Mouse (Mus musculus): ENCODE data around the gene Slc31a1. TPM values are rescaled to one million over a fixed set of nuclear protein-coding genes. Genes with fewer than 3 reads are reported as not detected.

The Slc31a1 gene
- polyA plus RNA-seq, 1 experiment from 2014 or later, result 34.6 TPM

DNA sequence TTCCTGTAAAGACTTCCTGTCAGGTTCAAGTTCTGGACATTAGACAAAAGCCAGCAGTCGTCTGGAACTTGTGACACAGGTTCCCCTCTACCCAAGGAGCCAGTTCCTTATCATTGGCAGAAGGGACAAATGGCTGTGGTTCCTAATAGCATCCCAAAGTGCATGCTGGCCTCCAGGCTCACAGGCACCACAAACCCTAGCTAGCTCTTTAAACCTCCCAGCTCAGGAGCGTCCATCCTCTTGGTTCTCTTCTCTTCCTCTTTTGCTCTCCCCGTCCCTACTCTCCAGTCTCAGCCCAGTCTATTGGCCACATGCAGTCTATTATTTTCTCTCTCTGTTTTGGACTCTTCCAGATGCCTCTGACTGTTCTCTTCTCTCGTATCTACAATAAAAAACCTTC is 79.3 kb downstream of the Slc31a1 start:
- Histone ChIP-seq H3K4me2 (no peak overlapping the region), H3K36me3 (replicated peaks) (no peaks in the 10 kb centered on the region), H3K4me1 (no peaks in the 10 kb centered on the region), H3K27me3 (replicated peaks) (no peaks in the 10 kb centered on the region), H3K9me3 (no peaks in the 10 kb centered on the region), H3K27ac (no peak overlapping the region), H3K9ac (no peak overlapping the region), H3K4me3 (no peak overlapping the region)
- WGBS, result 74% methylated on average over 4 of the region's 4 CpGs
- ATAC-seq (replicated peaks), result no peak

DNA sequence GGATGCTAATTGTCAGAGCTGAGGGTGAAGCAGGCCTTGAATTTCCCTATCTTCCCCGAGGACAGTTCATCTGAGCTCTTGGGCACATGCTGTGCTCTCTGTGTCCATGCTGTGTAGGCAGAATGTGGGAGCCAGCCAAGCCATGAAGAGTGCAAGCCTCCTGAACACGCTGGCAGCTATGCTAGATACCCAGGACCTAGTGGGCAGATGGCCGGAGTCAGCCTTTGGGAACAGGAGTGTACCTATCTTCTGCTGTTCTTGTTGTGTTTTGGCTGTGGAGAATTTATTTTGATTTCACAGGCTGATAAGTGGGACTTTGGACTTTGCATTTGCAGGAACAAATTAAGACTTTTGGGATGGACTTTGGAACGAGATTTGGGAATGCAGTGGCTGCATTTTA is 80.0 kb downstream of the Slc31a1 start:
- Histone ChIP-seq H3K4me3 (no peak overlapping the region), H3K4me2 (no peak overlapping the region), H3K27ac (no peak overlapping the region), H3K4me1 (no peaks in the 10 kb centered on the region), H3K9me3 (no peaks in the 10 kb centered on the region), H3K9ac (no peak overlapping the region), H3K36me3 (replicated peaks) (no peaks in the 10 kb centered on the region), H3K27me3 (replicated peaks) (no peaks in the 10 kb centered on the region)
- WGBS, result 76% methylated on average over 4 of the region's 4 CpGs
- no peak for ATAC-seq (replicated peaks)

DNA sequence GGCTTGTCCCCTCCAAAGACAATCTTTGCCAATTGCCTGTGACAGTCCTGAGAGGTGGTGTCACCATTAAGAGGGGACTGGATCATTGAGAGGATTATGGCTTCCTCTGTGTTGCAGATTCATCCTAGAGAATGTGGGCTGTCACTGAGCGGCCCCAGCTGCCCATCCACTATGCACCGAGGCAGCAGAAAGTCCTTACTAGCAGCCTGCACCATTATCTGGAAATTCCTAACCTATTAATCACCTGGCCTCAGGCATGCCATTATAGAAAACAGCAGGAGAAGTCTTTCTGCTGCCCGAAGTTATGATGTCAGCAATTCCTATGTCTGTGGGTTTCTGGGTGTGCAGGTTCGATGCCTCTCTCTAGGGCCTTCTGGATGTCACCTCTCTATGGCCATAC is 80.5 kb downstream of the Slc31a1 start:
- Histone ChIP-seq H3K27ac (no peak overlapping the region), H3K4me2 (no peak overlapping the region), H3K9me3 (no peaks in the 10 kb centered on the region), H3K36me3 (replicated peaks) (no peaks in the 10 kb centered on the region), H3K9ac (no peak overlapping the region), H3K4me3 (no peak overlapping the region), H3K27me3 (replicated peaks) (no peaks in the 10 kb centered on the region), H3K4me1 (no peaks in the 10 kb centered on the region)
- ATAC-seq (replicated peaks), result no peak
- 83% methylated on average over 4 of the region's 4 CpGs for WGBS

Other genes starting within 250 kb of the Slc31a1 start
- gene Mup21, start 209.9 kb upstream of the Slc31a1 start, polyA plus RNA-seq (2015; fragmentation: Nextera tagmentation; extraction: Ambion mirVana), result not detected in 2 replicates
- 31.4 and 31.6 TPM in 2 replicates for gene Zfp37, start 129.7 kb upstream of the Slc31a1 start, polyA plus RNA-seq (2015; fragmentation: Nextera tagmentation; extraction: Ambion mirVana)
- gene Slc31a2, start 98.2 kb upstream of the Slc31a1 start, polyA plus RNA-seq (2015; fragmentation: Nextera tagmentation; extraction: Ambion mirVana), result 19.3 and 19.7 TPM in 2 replicates
- gene Fkbp15, start 179 bp upstream of the Slc31a1 start, polyA plus RNA-seq (2015; fragmentation: Nextera tagmentation; extraction: Ambion mirVana), result 20.9 and 23.0 TPM in 2 replicates
- 75.0 and 76.5 TPM in 2 replicates for gene Cdc26, start 47.9 kb downstream of the Slc31a1 start, polyA plus RNA-seq (2015; fragmentation: Nextera tagmentation; extraction: Ambion mirVana)
- 15.6 and 16.5 TPM in 2 replicates for gene Prpf4, start 48.1 kb downstream of the Slc31a1 start, polyA plus RNA-seq (2015; fragmentation: Nextera tagmentation; extraction: Ambion mirVana)
- gene Rnf183, start 74.5 kb downstream of the Slc31a1 start, polyA plus RNA-seq (2015; fragmentation: Nextera tagmentation; extraction: Ambion mirVana), result 0.20 and 0.21 TPM in 2 replicates
- gene Wdr31, start 110.2 kb downstream of the Slc31a1 start, polyA plus RNA-seq (2015; fragmentation: Nextera tagmentation; extraction: Ambion mirVana), result 15.8 and 16.3 TPM in 2 replicates
- 0.60 and 1.0 TPM in 2 replicates for gene Bspry, start 119.3 kb downstream of the Slc31a1 start, polyA plus RNA-seq (2015; fragmentation: Nextera tagmentation; extraction: Ambion mirVana)
- gene Hdhd3, start 142.7 kb downstream of the Slc31a1 start, polyA plus RNA-seq (2015; fragmentation: Nextera tagmentation; extraction: Ambion mirVana), result 12.7 and 14.5 TPM in 2 replicates
- gene Alad, start 159.2 kb downstream of the Slc31a1 start, polyA plus RNA-seq (2015; fragmentation: Nextera tagmentation; extraction: Ambion mirVana), result 71.2 and 72.1 TPM in 2 replicates
- gene Pole3, start 164.3 kb downstream of the Slc31a1 start, polyA plus RNA-seq (2015; fragmentation: Nextera tagmentation; extraction: Ambion mirVana), result 58.9 and 62.2 TPM in 2 replicates
- 0.52 and 1.2 TPM in 2 replicates for gene 4933430I17Rik, start 164.6 kb downstream of the Slc31a1 start, polyA plus RNA-seq (2015; fragmentation: Nextera tagmentation; extraction: Ambion mirVana)
- 76.6 and 80.1 TPM in 2 replicates for gene Rgs3, start 199.1 kb downstream of the Slc31a1 start, polyA plus RNA-seq (2015; fragmentation: Nextera tagmentation; extraction: Ambion mirVana)